Mouse (Mus musculus) heart, adult 2 months (tissue): ENCODE measurements at regions not wholly inside any gene's neighbourhood (a gene's known extent, or its start where the extent isn't known, plus 50 kb on each side); places are given as distances from the start of the nearest gene placed in this dataset.

Experiments
- CTCF ChIP-seq: fragments of 200-600 bp; IDR thresholded peaks from 2 replicates; pipeline ENCODE4 v1.8.1; 2022; ENCODE audit warnings: antibody characterized with exemption, mild to moderate bottlenecking, moderate library complexity
- POLR2A ChIP-seq: fragments of 200-500 bp; IDR thresholded peaks from 2 replicates; pipeline ENCODE4 v1.6.1; 2011; ENCODE audit warnings: mild to moderate bottlenecking, low read depth, low read length, control low read depth; ENCODE audit not compliant: insufficient read depth

- TF ChIP-seq POLR2A (no peak), CTCF (no peak)
These were observed 302.2 kb downstream of the Cd83 start for GRCm38 (mm10) chr13:44086801-44087200.
